16 mouse cellular contexts compared by ENCODE assay signal in the genomic region with DNA sequence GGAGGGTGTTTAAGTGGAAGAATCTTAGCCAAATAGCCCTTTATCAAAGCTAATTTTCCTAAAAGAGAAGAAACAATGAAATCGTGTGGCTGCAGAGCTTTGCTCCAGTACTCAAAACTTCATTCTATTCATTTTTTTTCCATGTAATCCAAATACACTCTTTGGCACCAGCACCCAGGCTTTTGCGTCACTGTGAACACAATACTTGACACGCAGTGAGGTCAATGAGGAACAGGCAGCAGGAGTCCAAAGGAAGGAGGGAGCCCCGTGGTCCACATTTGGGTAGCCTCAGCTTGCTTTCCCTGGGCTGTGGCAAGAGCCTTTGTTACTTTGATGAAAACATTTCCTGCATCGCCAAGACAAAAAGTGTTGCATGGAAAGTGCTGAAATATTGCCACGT.
DNase-seq lines count a peak whose midpoint lies in the region; ATAC-seq and TF ChIP-seq lines count a peak whose summit lies in the region.
"Had no signal": no experiment of that assay in that cellular context is flagged by ENCODE, and none has a peak within 500 bp of the region (broad histone marks: within the 10 kb centered on the region; RNA-seq: fewer than 3 reads in every experiment).

No protein-coding gene starts in this region.

- H3K27me3 ChIP-seq in hindbrain, embryonic 13.5 days = no peaks in the 10 kb centered on the region
- H3K27me3 ChIP-seq: forebrain, embryonic 13.5 days had no signal

- H3K4me3 ChIP-seq in lung, adult 2 months (replicated peaks; ENCODE audit: extremely low read depth, low read depth, low read length) = no peak overlapping the region
- no peak overlapping the region for H3K4me3 ChIP-seq in hindbrain, embryonic 13.5 days
- H3K4me3 ChIP-seq: embryonic facial prominence, embryonic 13.5 days; forebrain, embryonic 13.5 days; heart, embryonic 12.5 days had no signal

- ATAC-seq in hindbrain, embryonic 13.5 days (ENCODE audit: low FRiP score) = no peak
- ATAC-seq: forebrain, embryonic 13.5 days; hindbrain, embryonic 16.5 days; inflammation-experienced regulatory T-cells, adult 6 months had no signal

- no peak overlapping the region for H3K9ac ChIP-seq in hindbrain, embryonic 13.5 days
- H3K9ac ChIP-seq: embryonic facial prominence, embryonic 13.5 days; forebrain, embryonic 13.5 days; heart, embryonic 12.5 days had no signal

- H3K4me1 ChIP-seq in lung, adult 2 months (ENCODE audit: control insufficient read depth, insufficient read depth, low read length) = 0 out of 2 replicates have a peak, but pooled peaks cover 2% of the 10 kb centered on the region
- peaks cover 64% of the 10 kb centered on the region for H3K4me1 ChIP-seq in hindbrain, embryonic 13.5 days (replicated peaks)

- no peaks in the 10 kb centered on the region for H3K36me3 ChIP-seq in hindbrain, embryonic 13.5 days
- H3K36me3 ChIP-seq: embryonic facial prominence, embryonic 13.5 days; heart, embryonic 12.5 days had no signal

- no peak overlapping the region for H3K4me2 ChIP-seq in hindbrain, embryonic 13.5 days
- H3K4me2 ChIP-seq: embryonic facial prominence, embryonic 13.5 days; forebrain, embryonic 13.5 days; heart, embryonic 12.5 days had no signal

- H3K9me3 ChIP-seq in hindbrain, embryonic 13.5 days = no peaks in the 10 kb centered on the region
- H3K9me3 ChIP-seq: embryonic facial prominence, embryonic 13.5 days; forebrain, embryonic 13.5 days; heart, embryonic 12.5 days had no signal

- no peak for TF ChIP-seq CTCF in lung, adult 2 months (IDR thresholded peaks at IDR 0.05; ENCODE audit: insufficient read depth, low read length)

- TF ChIP-seq POLR2A in lung, adult 2 months (IDR thresholded peaks at IDR 0.05; ENCODE audit: borderline replicate concordance, extremely low read depth, low read depth, low read length) = no peak

- DNase-seq in lung, adult 18-20 months = peak; percentile 24 to 63
- DNase-seq in lung, adult 2 months = no peak
- DNase-seq in fibroblast of lung, adult 2 months (ENCODE audit: low read depth) = peak; percentile 20
- DNase-seq in lung, postnatal 36 days = peak; percentile 58
- no peak for DNase-seq in layer of hippocampus, adult 18-20 months (ENCODE audit: low spot score in 2 of 2)
- DNase-seq: adrenal gland, postnatal 10 days; cerebellum, adult 11-12 months; cerebellum, adult 9-10 months; cerebellum, postnatal 36 days; heart, adult 18-20 months had no signal

- 45% methylated on average over 6 of the region's 6 CpGs for WGBS in lung, adult 2 months
- 64% methylated on average over 6 of the region's 6 CpGs for WGBS in hindbrain, embryonic 13.5 days

- H3K27ac ChIP-seq in hindbrain, embryonic 13.5 days = no peak overlapping the region
- H3K27ac ChIP-seq: embryonic facial prominence, embryonic 13.5 days; forebrain, embryonic 13.5 days had no signal

Comparison
In these comparisons a context has a peak if more than half of its experiments do, and no peak if none do; other contexts are left out.
1. DNase-seq: peak in lung, adult 18-20 months (2 of 2), fibroblast of lung, adult 2 months (single experiment) and lung, postnatal 36 days (single experiment); none in lung, adult 2 months (single experiment) and layer of hippocampus, adult 18-20 months (0 of 2).